Mouse (Mus musculus) mouse embryonic stem cell (cell line): Measurements from ENCODE around the gene Larp6.

Experiments used
- in situ Hi-C, 2 experiments: fragments of 300-500 bp; cut with MboI; formaldehyde crosslinking; loops; 1 replicate in 1 of 2; 3 replicates in 1 of 2; pipeline ENCODE4 v1.14.3; 2019 to 2020; ENCODE audit warnings: low sequenced_read_pairs in 2 of 2, low pct_unique_long_range_greater_than_20kb in 1 of 2, mixed read lengths in 1 of 2; ENCODE audit not compliant: unreplicated experiment in 1 of 2

The Larp6 gene

GRCm38 (mm10) chr9:60749105-60749504, 36.3 kb downstream of the Larp6 start:
- in situ Hi-C loops = no loop called here

- in situ Hi-C loops = no loop called here
Observed at GRCm38 (mm10) chr9:60751098-60751497, 38.3 kb downstream of the Larp6 start.

GRCm38 (mm10) chr9:60751971-60752370, 39.2 kb downstream of the Larp6 start:
- in situ Hi-C loops = no loop called here

- in situ Hi-C loops = no loop called here
Observed at GRCm38 (mm10) chr9:60752636-60753035, 39.8 kb downstream of the Larp6 start.

- in situ Hi-C loops = no loop called here
Observed at GRCm38 (mm10) chr9:60756258-60756657, 43.5 kb downstream of the Larp6 start.

GRCm38 (mm10) chr9:60756866-60757740, 44.3 kb downstream of the Larp6 start:
- in situ Hi-C loops = no loop called here

GRCm38 (mm10) chr9:60757817-60758216, 45.0 kb downstream of the Larp6 start:
- in situ Hi-C loops = no loop called here

- in situ Hi-C loops = no loop called here
Observed at GRCm38 (mm10) chr9:60759436-60760007, 46.7 kb downstream of the Larp6 start.

GRCm38 (mm10) chr9:60765181-60765580, 52.4 kb downstream of the Larp6 start:
- in situ Hi-C loops = no loop called here

- in situ Hi-C loops = no loop called here
Observed at GRCm38 (mm10) chr9:60768393-60768792, 55.6 kb downstream of the Larp6 start.

- in situ Hi-C loops = no loop called here
Observed at GRCm38 (mm10) chr9:60769711-60770111, 56.9 kb downstream of the Larp6 start.

- in situ Hi-C loops = no loop called here
Observed at GRCm38 (mm10) chr9:60773713-60774112, 60.9 kb downstream of the Larp6 start.

GRCm38 (mm10) chr9:60776899-60777298, 64.1 kb downstream of the Larp6 start:
- in situ Hi-C loops = no loop called here

- in situ Hi-C loops = no loop called here
Observed at GRCm38 (mm10) chr9:60782057-60782789, 69.4 kb downstream of the Larp6 start.

- in situ Hi-C loops = no loop called here
Observed at GRCm38 (mm10) chr9:60785069-60785468, 72.3 kb downstream of the Larp6 start.

- in situ Hi-C loops = no loop called here
Observed at GRCm38 (mm10) chr9:60787517-60788110, 74.8 kb downstream of the Larp6 start.
